Mouse (Mus musculus): ENCODE data around the gene Xrra1.

DNA sequence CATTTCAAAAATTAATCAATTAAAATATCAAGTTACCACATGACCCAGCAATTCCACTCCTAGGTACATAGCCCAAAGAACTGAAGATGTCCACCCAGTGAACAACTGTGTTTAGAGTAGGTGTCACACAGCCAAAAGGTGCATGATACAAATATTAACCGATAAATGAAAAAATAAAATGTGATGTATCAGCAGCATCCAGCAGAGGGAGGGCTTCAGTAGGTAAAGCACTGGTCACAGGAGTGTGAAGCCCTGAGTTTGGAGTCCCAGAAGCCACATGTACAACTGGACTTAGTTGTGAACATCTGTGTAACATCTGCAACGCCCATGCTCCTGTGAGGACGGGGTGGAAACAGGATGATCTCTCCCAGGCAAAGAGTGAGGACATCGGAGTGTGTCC, 4.6 kb upstream of the Xrra1 start:
- TF ChIP-seq CTCF (IDR thresholded peaks at IDR 0.05; ENCODE audit: extremely low read depth, insufficient read depth, low read length) (no peak), POLR2A (IDR thresholded peaks at IDR 0.05; ENCODE audit: extremely low read depth, insufficient read depth, low read length) (no peak)

Data from cortical plate, adult 2 months (tissue).